Mouse (Mus musculus): ENCODE measurements around the gene Aqp12. TPM values are rescaled to one million over a fixed set of nuclear protein-coding genes. Genes with fewer than 3 reads are reported as not detected.

Gene Aqp12
- polyA plus RNA-seq (2017; shearing (Covaris generic)) = not detected

DNA sequence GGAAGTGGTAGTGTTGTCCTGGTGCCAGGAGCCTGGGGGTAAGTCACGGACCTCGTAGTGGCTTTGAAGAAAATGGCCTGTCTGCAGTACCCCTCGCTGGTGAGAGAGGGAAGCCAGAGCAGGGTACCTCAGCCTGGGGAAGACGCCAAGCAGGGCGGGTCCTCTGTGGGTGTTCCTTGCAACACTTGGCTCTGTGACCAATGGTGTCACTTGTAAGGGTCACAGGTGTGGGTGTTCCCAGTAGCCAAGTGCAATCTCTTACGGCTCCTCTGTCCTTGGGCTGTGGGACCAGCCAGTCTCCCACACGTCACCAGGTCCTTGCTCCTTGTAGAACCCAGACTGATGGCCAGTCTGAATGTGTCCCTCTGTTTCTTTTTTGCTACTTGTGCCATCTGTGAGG lies at the start of gene Aqp12:
Gene Aqp12 (plus strand): TSS at position 274 of the 400 bp plus-strand sequence.

Other genes with a start within 250 kb of the Aqp12 start
- 1.1 TPM for gene Gpc1, start 174.7 kb upstream of the Aqp12 start, polyA plus RNA-seq (2017; shearing (Covaris generic))
- 1.1 TPM for gene Ankmy1, start 103.4 kb upstream of the Aqp12 start, polyA plus RNA-seq (2017; shearing (Covaris generic))
- gene Dusp28, start 99.4 kb upstream of the Aqp12 start, polyA plus RNA-seq (2017; shearing (Covaris generic)) = 2.9 TPM
- gene Rnpepl1, start 95.6 kb upstream of the Aqp12 start, polyA plus RNA-seq (2017; shearing (Covaris generic)) = 10.9 TPM
- gene Capn10, start 72.0 kb upstream of the Aqp12 start, polyA plus RNA-seq (2017; shearing (Covaris generic)) = 12.2 TPM
- gene Gpr35, start 55.5 kb upstream of the Aqp12 start, polyA plus RNA-seq (2017; shearing (Covaris generic)) = 3.8 TPM
- gene Kif1a, start 95.6 kb downstream of the Aqp12 start, polyA plus RNA-seq (2017; shearing (Covaris generic)) = not detected
- not detected for gene Agxt, start 128.9 kb downstream of the Aqp12 start, polyA plus RNA-seq (2017; shearing (Covaris generic))
- gene 2310007B03Rik, start 154.6 kb downstream of the Aqp12 start, polyA plus RNA-seq (2017; shearing (Covaris generic)) = not detected
- gene Crocc2, start 162.4 kb downstream of the Aqp12 start, polyA plus RNA-seq (2017; shearing (Covaris generic)) = 0.05 TPM
- gene Sned1, start 229.5 kb downstream of the Aqp12 start, polyA plus RNA-seq (2017; shearing (Covaris generic)) = 0.22 TPM

Data from inflammation-experienced regulatory T-cells, adult 16 weeks (primary cell).